Mouse (Mus musculus) gastrocnemius, adult 8-10 months (tissue): Measurements from ENCODE around the gene Zfp52. TPM values are rescaled to one million over a fixed set of nuclear protein-coding genes. Genes with fewer than 3 reads are reported as not detected.

Source experiments
- DNase-seq, 2 experiments: peaks; one replicate each; pipeline ENCODE4 v3.0.0; 2022; ENCODE audit warnings: low spot score in 2 of 2
- total RNA-seq, 4 experiments: library from RNA; stranded (reverse); gene quantifications; 2 replicates each; pipeline ENCODE4 v1.2.4; 2022

Zfp52 gene
- total RNA-seq, 4 experiments from 2014 or later, result 6.9 to 11.4 (median 8.5) TPM

- DNase-seq, result no peak
Observed at GRCm38 (mm10) chr17:21557831-21558230, 22.5 kb downstream of the Zfp52 start.

GRCm38 (mm10) chr17:21566220-21566619 lies 30.9 kb downstream of the Zfp52 start:
- DNase-seq, result no peak

- peak; percentile 58 to 67 for DNase-seq
Observed at GRCm38 (mm10) chr17:21566728-21567349, 31.5 kb downstream of the Zfp52 start, which contains the start of gene Zfp948. TSS of gene Zfp948 (plus strand) at chr17:21567008.

GRCm38 (mm10) chr17:21567696-21568095 lies 32.4 kb downstream of the Zfp52 start:
- DNase-seq, result no peak

- no peak for DNase-seq
Observed at GRCm38 (mm10) chr17:21579080-21579479, 43.7 kb downstream of the Zfp52 start.

- no peak for DNase-seq
Observed at GRCm38 (mm10) chr17:21579493-21580175, 44.3 kb downstream of the Zfp52 start.

- DNase-seq, result no peak
Observed at GRCm38 (mm10) chr17:21585521-21585920, 50.2 kb downstream of the Zfp52 start.

Other genes starting within 250 kb of the Zfp52 start
- gene Vmn1r237, start 223.7 kb upstream of the Zfp52 start, total RNA-seq, result not detected
- 1 to 10 TPM in 1 of 4 experiments, under 1 TPM in 3; 0.80 to 1.5 (median 0.87) TPM for gene Zfp677, start 151.8 kb upstream of the Zfp52 start, total RNA-seq
- gene Zfp54, start 112.3 kb upstream of the Zfp52 start, total RNA-seq, result 1 to 10 TPM in 2 of 4 experiments, under 1 TPM in 2; 0.77 to 1.9 (median 1.1) TPM
- 10 to 100 TPM; 10.5 to 11.7 (median 10.9) TPM for gene Zfp51, start 85.2 kb upstream of the Zfp52 start, total RNA-seq
- gene Zfp53, start 46.5 kb upstream of the Zfp52 start, total RNA-seq, result 1 to 10 TPM; 1.3 to 1.8 (median 1.5) TPM
- gene Zfp948, start 31.5 kb downstream of the Zfp52 start, total RNA-seq, result 1 to 10 TPM in 3 of 4 experiments, under 1 TPM in 1; 0.97 to 1.9 (median 1.6) TPM
- 1 to 10 TPM in 3 of 4 experiments, under 1 TPM in 1; 0.88 to 1.5 (median 1.4) TPM for gene Zfp983, start 115.1 kb downstream of the Zfp52 start, total RNA-seq
- 1 to 10 TPM in 2 of 4 experiments, not detected in 2; 1.9 to 3.4 TPM for gene Gm10226, start 156.3 kb downstream of the Zfp52 start, total RNA-seq
- under 1 TPM; 0.51 to 0.91 (median 0.77) TPM for gene Zfp760, start 172.2 kb downstream of the Zfp52 start, total RNA-seq
- gene Zfp229, start 195.3 kb downstream of the Zfp52 start, total RNA-seq, result 1 to 10 TPM; 4.3 to 6.4 (median 5.7) TPM